Mouse (Mus musculus): ENCODE measurements around the gene Frs2.

GRCm38 (mm10) chr10:117081914-117082359 is 66.4 kb downstream of the Frs2 start:
- TF ChIP-seq CTCF (IDR thresholded peaks at IDR 0.05; ENCODE audit: borderline replicate concordance, insufficient read depth, low read depth, low read length) (no peak), POLR2A (IDR thresholded peaks at IDR 0.05; ENCODE audit: borderline replicate concordance, insufficient read depth, low read length) (no peak)

All from cerebellum, adult 2 months (tissue).